Mouse (Mus musculus) A20 (cell line): Measurements from ENCODE around the gene Stxbp4.

Experiments used
- DNase-seq: peaks from one replicate; pipeline ENCODE4 v3.0.0-alpha.2; 2011; ENCODE audit warnings: low read depth, low spot score

The Stxbp4 gene

DNA sequence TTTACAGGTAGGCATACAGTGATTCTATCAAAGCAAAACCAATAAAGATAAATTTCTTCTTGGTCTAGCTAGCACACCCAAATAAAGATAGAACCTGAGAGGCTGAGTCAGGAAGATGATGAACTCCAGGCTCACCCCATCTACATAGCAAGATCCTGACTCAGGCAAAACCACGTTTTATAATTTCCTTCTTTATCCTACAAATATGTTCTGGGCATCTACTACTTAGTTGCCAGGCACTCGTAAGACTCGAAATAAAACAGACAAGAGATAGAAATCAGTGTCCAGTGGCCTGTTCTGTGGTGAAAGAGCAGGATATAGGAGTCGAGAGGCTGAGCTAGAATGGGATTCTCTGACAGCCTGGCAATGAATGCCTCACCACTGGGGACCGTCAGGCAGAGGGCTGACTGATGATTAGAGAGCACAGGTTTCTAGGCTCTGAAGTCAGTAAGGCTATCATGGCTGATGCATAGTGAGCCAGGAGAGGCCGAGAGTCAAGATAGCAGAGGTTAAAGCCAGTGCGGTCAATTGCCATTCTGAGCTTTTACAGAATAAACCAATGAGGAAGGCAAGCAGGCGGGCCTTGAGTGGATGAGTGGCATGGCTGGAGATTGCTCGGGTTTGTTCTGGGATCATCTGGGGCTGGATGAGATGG is 12.5 kb upstream of the Stxbp4 start:
- DNase-seq: no peak

DNA sequence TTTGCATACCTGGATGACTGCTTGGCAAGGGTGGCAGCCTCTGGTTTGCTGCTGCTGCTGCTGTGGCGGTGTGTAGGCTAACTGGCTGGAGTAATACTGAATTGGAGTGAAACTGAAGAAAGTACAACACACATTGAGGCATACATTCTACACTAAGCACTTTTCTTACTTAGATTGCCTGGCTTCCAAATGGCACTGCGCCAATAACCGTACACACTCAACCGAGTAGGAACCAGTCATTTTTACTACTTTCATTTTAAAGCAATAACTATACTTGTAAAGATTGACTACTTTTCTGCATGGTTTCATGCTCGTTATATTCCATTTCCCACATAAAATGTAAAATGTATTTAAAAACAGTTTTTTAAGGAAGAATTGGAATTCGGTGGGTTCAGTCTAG is 11.9 kb upstream of the Stxbp4 start:
- DNase-seq: no peak

DNA sequence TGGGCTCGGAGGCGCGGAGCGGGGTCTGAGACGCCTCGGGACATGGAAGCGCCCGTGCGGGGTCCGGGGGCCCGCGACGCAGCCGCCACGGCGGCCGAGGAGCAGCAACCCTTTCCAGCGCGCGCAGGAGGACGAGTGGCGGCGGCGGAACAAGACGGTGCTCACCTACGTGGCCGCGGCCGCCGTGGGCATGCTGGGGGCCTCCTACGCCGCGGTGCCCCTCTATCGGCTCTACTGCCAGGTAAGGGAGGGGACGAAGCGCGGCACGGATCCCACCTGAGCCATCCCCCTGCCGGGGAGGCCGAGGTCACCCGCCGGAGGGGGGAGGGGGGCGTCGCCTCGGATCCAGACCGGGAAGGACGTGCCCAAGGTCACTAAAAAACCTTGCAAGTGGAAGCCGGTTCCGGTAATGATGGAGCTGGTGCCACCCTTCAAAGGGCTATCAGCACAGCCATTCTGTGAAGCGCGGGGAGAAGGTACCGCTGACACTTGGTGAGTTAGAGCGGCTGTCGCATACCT is 487 bp upstream of the Stxbp4 start:
- DNase-seq: no peak

DNA sequence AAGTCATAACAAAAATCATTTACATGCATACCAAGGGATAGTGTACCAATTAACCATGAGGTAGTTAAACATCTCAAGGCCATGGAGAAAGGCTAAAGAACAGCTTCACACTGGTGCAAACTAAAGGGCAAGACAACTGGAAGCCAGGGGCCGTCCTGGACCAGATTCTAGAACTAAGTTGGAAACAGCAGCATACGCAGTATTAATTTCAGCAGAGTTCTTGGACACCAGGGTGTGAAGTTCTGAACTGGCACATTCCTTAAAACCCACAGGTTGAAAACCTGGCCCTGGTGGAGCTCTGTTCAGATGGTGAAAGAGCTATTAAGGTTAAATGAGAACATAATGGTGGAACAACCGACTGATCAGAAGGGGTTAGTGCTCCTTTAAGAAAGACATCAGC is 3.2 kb downstream of the Stxbp4 start:
- no peak for DNase-seq

DNA sequence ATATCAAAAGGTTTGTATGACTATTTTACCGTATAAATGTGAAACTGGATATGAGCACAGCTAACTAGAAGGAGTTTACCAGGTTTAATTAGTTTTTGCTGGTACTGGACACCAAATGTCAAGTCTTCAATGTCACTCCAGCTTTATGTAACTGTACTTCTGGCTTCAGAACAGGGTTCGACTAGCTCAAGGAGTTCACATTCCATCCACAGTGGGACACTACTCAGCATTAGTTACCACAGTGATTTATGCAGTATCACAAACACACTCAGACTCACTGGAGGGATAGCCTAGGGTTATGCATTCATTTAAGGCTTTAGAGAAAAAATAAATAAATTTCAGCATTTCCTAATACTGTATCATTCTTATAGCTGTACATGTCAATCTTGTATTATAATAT is 5.4 kb downstream of the Stxbp4 start:
- DNase-seq: no peak

DNA sequence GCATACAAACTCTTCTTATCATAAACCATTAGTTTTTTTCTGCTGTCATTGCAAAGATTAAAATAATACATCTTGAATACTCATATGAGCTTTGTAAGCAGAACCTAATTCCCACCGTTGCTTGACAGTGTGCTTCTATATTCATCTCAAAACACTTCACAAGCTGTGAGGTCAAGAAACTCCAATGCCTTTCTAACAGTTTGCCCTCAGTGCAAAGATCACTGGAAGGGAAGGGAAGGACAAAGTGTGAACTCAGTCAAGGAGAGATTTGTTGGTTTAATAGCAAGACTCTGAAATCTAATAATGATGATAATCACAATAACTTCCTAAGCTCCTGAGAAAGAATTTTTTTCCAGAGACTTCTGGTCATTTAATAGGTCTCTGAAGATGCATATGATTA is 10.1 kb downstream of the Stxbp4 start:
- no peak for DNase-seq

DNA sequence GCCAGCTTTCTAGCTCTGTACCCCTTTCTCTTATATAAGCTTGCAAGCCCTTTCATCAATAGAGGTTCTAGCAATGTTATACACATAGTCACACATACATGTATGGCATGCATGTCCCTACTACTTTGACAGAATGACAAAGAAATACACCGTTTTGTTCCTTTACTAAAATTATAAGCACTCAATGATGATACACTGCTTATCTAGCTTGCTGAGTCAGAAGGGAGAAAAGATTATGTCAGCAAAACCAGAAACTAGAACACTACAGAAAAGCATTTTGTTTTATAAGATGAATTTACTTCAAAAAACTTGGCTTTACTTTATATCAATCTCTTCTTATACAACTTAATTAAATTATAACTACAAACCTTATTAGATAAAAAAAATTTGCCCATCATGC is 12.7 kb downstream of the Stxbp4 start:
- DNase-seq: no peak

DNA sequence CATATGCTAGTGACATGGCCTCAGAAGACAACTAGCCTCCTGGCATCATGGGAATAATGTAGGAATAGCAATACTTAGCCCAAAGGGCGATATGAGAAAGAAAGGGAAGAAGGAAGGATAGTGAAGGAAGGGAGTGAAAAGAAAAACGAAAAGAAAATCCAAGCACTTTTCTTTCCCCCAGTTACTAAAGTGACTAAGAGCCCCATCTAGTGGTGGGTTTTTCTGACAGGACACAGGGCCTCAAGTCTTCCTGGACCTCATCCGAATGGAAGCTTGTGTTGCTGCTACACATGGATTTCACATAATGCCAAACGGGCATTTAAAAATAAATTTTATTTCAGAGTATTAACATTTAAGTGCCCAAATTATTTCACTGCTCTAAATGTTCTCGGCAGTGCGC is 14.4 kb downstream of the Stxbp4 start:
- DNase-seq: peak; percentile 44

DNA sequence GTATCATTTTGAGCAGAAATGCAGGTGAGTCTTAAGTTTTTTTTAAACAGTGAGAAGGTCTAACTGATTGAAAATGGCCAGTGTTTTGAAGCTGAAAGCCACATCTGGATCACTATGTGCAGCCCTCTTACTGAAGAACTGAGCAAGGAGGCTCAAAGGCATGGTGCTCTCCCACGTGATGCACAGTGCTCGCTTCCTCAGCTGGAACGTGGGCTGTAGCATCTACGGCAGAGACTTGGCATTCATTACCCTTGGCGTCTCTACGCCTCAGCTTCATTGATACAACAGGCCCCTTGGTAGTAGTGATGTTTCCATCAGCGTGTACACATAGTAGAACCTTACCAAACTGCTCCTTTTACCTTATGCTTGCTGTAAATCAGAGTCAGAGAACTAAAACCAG is 15.4 kb downstream of the Stxbp4 start:
- no peak for DNase-seq

DNA sequence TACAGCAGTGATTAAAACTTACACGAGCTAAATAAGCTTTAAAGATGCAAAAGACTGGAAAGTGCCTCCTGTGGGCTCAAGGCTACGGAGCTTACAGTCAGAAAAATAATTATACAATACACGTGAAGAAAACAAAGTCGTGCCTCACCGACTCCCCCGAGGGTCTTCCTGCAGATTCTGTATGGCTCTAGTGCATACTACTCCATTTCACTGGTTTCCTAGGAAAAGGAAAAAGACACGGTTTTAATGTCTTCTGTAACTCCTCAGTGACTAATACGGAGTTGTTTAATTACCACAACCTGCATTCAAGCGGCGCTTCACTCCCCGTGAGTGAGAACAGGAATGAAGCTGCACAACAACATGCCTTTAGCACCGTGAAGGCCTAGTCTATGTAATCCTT is 15.8 kb downstream of the Stxbp4 start:
- DNase-seq: no peak

DNA sequence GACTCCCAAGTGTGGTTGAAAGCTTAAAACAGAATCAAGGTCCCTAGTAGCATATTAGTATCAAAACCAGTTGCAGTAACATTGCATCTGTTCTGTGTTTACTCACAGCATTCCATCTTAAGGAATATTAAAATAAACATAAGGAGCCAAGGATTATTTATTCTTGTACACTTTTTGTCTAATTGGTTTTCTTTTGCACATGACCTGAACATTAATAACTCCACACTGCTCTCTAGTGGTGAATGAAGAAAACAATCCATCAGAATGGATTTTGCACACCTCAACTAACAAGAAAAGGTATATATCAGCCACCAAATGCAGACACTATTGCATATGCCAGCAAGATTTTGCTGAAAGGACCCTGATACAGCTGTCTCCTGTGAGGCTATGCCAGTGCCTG is 21.5 kb downstream of the Stxbp4 start:
- peak; percentile 38 for DNase-seq

DNA sequence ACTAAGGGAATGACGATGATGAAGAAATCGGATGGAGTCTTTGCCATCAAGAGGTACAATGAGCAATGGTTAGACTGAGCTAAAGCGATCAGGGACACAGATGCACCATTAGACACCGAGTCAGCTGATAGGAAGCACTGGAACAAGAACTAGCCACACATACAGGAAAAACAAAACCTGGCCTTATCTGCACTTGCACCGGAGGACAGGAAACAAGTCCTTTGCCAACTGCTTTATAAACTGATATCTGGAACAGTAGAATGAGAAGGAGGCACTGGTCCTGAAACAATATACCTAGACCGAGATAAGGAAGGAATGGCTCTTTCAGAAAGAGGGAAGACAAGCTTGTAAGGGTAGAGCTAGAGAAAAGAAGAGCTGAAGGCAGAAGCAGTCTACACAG is 23.1 kb downstream of the Stxbp4 start:
- no peak for DNase-seq

DNA sequence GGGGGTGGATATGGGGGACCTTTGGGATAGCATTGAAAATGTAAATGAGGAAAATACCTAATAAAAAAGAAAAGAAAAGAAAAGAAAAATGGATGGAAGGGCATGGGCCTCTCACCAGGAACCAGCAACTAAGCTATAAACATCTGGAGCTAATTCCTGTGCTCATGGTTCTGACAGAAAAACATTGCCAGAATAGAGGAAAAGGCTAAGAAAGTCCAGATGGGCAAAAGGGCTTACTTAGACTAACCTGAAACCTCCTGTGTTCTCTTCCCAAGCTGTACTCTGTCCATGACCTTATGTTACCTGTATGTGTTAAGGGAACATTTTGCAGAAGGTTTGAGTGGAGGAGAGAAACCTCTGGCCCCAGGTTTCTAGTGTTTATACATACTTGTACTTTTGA is 25.8 kb downstream of the Stxbp4 start:
- no peak for DNase-seq

DNA sequence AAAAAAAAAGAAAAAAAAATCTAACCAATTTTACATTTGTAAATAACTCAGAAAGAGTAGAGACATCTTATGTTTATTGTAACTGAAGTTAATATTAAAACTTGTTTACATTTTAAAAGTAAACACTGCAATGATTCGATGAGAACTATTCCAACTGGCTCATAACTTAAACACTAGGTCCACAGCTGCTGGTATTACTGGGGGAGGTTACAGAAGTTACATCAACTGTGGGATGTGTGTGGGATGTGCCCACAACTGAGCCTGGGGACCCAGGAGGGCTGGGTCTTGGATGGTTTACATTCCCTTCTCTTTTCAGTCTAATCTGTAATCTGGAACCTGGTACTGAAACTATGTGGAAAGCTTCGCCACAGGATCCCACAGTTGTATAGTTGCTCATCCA is 34.8 kb downstream of the Stxbp4 start:
- no peak for DNase-seq

DNA sequence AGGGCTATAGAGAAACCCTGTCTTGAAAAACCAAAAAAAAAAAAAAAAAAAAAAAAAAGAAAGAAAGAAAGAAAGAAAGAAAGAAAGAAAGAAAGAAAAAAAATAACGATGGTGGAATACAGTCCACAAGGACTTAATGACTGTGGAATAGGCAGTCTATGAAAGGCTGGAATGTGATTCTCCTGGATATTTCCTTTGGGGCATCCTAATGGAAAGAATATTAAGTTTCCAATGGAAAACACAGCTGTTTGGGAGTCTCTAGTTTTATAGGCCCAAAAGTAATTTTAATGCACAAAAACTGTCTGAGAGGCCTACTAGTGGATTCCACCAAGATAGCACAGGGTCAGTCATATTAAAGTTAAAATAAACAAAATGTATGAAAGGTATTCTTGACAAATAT is 42.1 kb downstream of the Stxbp4 start:
- no peak for DNase-seq

DNA sequence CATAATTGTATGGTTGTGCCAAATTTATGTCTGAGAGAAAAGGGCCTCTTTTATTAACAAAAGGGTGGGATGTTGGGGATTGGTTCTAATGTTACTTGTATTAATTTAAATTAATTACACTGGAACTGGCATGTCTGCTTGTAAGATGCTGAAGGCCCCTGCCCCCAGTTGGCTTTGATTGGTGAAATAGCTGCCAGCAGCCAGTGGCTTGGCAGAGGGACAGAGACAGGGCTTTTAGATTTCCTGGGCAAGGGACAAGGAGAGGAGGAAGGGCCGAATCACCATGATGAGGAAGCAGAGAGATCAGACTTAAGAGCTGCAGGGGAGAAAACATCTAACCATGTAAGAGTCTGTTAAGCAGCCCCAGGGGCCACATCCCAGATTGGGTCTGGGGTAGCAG is 46.9 kb downstream of the Stxbp4 start:
- DNase-seq: no peak

DNA sequence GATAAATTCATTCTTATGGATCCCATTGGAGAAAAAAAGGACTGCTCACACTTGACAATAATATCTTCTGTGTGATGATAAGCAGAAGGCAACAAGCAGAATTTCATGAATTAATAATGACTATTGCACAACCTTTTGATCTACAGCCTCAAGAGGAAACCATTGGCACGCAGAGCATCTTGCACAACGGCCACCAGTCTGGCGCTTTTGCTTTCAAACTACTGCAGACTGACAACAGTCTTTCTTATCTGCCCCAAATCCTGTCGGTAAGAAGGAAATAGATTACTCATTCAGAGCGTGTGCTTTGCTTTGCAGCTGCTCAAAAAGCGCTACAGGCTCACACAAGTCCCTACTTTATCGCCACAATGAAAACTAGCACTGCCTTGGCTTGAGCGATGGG is 51.7 kb downstream of the Stxbp4 start:
- DNase-seq: no peak

DNA sequence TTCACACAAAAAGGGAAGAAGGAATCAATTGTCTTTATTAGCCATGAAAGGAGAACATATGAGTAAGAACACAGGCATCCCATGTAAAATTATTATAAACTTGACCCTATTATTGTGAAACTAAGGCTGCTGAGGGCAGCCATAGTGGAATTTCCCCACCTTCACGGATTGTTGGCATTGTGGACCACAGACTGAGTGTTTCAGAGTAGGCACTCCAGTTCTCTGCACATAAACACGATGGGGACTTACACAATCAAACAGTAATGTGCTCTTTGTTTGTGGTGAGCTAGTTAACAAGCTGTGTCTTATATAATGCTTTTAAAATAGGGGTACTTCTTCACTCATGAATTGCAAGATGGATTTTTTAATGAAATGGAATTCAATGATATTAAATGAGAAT is 52.1 kb downstream of the Stxbp4 start:
- DNase-seq: no peak

DNA sequence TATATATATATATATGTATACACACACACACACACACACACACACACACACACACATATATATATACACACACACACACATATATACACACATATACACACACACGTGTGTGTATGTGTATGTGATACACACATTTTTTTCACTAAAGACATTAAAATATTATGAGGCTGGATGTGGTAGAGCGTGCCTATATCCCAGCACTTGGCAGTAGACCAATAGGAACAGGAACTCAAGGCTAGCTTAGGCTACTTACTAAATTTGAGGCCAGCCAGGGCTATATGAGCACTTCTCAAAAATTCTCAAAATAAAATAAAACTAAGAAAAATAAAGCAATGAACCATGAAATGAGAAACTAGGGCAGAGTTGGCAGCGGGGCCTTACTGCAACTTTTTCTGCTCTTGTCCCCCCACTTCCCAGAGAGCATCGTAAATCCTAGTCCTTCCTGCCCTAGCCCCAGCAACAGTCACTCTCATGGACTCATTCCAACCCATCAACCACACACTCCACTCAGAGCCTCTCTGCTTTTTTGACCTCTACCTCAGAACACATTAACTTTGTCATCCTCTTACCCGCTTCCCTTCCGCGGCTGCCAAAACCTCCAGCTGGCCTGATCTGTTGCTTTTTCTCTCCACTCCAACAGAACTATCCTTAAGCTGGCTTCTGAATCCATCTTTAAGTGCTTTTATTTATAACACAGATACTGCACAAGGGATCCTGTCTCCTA is 60.7 kb downstream of the Stxbp4 start:
- no peak for DNase-seq

DNA sequence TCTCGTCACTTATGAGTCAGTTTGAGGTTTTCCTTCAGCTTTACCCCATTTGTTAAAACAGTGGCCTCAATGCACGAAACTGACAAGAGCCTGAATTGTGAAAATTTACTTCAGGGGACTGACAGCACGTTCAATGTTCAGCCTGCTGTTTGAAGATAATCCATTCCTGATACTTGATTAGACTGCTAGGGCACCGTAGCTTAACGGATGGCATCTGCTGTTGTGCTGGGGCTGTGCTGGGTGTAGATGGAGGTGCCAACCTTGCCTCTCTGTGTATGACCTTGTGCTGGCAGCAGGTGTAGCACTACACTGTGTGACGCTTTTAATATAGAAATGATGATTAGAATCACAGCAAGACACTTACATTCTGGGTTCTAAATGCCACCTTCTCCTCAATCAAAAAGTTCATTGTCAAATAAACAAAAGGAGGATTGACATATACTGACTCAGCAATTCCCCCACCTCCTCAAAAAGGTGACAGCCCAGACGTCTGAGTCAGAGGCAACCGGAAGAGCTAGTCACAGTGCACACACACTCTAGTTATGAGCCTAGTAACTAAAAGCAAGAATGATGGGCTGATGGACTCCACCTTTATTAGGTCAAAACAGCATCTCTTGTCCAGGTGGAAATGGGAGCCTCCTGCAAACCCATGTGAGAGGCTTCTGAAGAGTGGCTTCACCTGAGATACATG is 61.5 kb downstream of the Stxbp4 start:
- no peak for DNase-seq

DNA sequence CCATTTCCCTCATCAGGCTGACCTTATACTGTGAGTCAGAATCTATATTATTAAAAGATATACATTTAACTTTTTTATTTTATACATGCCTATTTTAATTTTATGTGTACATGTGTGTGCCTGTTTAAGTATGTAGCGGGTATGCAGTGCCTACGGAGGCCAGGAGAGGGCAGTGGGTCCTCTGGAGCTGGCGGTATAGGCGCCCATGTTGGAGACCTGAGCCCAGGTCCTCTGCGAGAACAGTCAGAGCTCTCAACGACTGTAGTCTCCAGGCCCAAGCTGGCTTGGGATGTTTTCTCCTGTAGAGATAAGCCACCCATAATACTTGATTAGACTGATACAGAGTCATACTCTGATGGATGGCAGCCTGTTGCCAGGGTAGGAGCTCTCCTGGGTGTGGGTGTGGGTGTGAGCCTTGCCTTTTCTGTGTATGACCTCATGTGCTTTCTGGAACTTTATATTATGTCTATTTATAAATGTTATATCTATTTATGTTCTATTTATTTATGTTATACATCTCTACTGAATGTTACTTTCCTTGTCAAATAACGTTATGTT is 62.3 kb downstream of the Stxbp4 start:
- DNase-seq: no peak

DNA sequence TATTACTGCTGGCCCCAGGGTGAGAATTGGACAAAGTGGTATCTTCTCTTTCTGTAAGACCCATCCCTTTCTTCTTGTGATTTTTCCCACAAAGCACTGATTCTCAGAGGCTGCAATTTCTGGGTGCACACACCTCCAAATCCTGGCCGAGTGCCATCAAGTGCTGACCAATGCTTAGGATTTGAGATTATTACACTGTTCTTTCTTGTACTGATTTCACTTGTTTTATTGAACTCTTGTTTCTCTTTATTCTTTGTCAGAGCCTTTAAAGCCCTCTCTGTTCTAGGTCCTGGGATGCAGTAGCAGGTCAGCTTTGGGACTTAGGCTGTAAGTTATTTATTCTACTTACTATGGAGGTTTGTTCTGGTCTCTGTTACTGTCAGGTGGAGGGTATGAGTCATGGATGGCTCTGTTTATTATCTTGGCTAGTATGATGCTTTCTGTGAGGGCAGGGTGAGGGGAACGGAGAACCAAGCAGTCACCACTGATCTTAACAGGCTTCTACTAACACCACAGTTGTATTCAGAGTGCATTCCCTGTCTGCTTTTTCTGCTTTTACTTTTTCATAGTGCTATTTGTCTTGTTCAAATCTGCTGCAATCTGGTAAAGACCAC is 67.1 kb downstream of the Stxbp4 start:
- DNase-seq: no peak
